Mouse (Mus musculus) embryonic facial prominence, embryonic 11.5 days (tissue): ENCODE data around the gene Tmem63c. TPM values are rescaled to one million over a fixed set of nuclear protein-coding genes. Genes with fewer than 3 reads are reported as not detected.

ENCODE experiments used
- ATAC-seq: fragments of 200-750 bp; cut with Nextera tagmentation; replicated peaks from 2 replicates; pipeline ENCODE4 v1.8.0; 2017; ENCODE audit warnings: low read depth; ENCODE audit not compliant: insufficient number of reproducible peaks, low FRiP score, low TSS enrichment
- DNase-seq: peaks from one replicate; pipeline ENCODE4 v3.0.0-alpha.2; 2015; ENCODE audit warnings: low spot score
- H3K27ac ChIP-seq: fragments of 300-500 bp; sonication (generic); replicated peaks from 2 replicates; pipeline ENCODE4 v1.5.1; 2014; ENCODE audit warnings: mild to moderate bottlenecking, low read depth, low read length, control low read depth
- H3K27me3 ChIP-seq: fragments of 300-500 bp; sonication (generic); 2 replicates; pipeline ENCODE4 v1.6.1; 2014; ENCODE audit warnings: mild to moderate bottlenecking, low read length, moderate library complexity, mixed read lengths; ENCODE audit not compliant: control insufficient read depth, insufficient read depth
- H3K36me3 ChIP-seq: fragments of 300-500 bp; sonication (generic); replicated peaks from 2 replicates; pipeline ENCODE4 v1.6.1; 2014; ENCODE audit warnings: low read depth, mild to moderate bottlenecking, low read length, moderate library complexity, mixed read lengths; ENCODE audit not compliant: control insufficient read depth, insufficient read depth
- H3K4me1 ChIP-seq: fragments of 300-500 bp; sonication (generic); 2 replicates; pipeline ENCODE4 v1.6.1; 2014; ENCODE audit warnings: low read length, mixed read lengths; ENCODE audit not compliant: control insufficient read depth, insufficient read depth
- H3K4me2 ChIP-seq: fragments of 300-500 bp; sonication (generic); 2 replicates; pipeline ENCODE4 v1.6.1; 2014; ENCODE audit warnings: low read depth, mild to moderate bottlenecking, control low read depth, low read length, moderate library complexity
- H3K4me3 ChIP-seq: fragments of 300-500 bp; sonication (generic); 2 replicates; pipeline ENCODE4 v1.5.1; 2014; ENCODE audit warnings: low read depth, low read length, control low read depth
- H3K9ac ChIP-seq: fragments of 300-500 bp; sonication (generic); replicated peaks from 2 replicates; pipeline ENCODE4 v1.6.1; 2014; ENCODE audit warnings: mild to moderate bottlenecking, control low read depth, low read length
- H3K9me3 ChIP-seq: fragments of 300-500 bp; sonication (generic); replicated peaks from 2 replicates; pipeline ENCODE4 v1.6.1; 2016; ENCODE audit warnings: mild to moderate bottlenecking, low read length, inconsistent platforms, mixed read lengths; ENCODE audit not compliant: control insufficient read depth
- WGBS: fragments of 180-500 bp; shearing (Covaris S2); extraction: QIAGEN DNeasy Blood & Tissue Kit; methylation state at CpG from one replicate; pipeline ENCODE4 v1.1.7; 2014; 5-methylcytosine and 5-hydroxymethylcytosine counted together
- polyA plus RNA-seq: library from polyadenylated mRNA; unstranded; fragments of >200 nt; fragmentation: Nextera tagmentation; extraction: Ambion mirVana; gene quantifications from 2 replicates; pipeline ENCODE4 v1.2.1, GENCODE M21; 2014

The Tmem63c gene
- polyA plus RNA-seq, 1 experiment from 2014 or later, result 0.14 TPM

- WGBS, result 35% methylated on average over 4 of the region's 4 CpGs
- Histone ChIP-seq H3K36me3 (no peaks in the 10 kb centered on the region), H3K4me3 (no peak overlapping the region), H3K4me1 (peaks cover 6% of the 10 kb centered on the region), H3K27me3 (peaks cover 19% of the 10 kb centered on the region), H3K9me3 (no peaks in the 10 kb centered on the region), H3K27ac (no peak overlapping the region), H3K9ac (no peak overlapping the region), H3K4me2 (no peak overlapping the region)
- ATAC-seq, result no peak
- peak; percentile 55 for DNase-seq
Measured at GRCm38 (mm10) chr12:86994166-86994565, 27.0 kb upstream of the Tmem63c start.

DNA sequence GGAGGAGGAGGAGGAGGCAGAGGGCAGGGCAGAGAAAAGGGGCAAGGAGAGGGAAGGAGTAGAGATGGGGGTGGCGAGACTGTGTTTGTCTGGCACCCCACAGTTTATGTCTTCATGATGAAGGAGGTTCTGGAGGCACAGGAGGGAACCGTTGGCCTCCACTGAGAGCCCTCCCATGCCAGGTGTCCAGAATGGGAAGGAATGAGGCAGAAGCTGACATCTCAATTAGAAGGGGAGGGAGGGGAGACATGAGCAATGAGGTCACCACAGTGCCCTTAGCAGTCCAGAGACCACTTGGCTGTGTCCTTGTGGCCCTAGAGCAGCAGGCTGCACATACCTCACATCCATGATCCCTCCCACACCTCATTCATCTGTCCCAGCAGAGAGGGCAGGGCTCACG lies 26.4 kb upstream of the Tmem63c start:
- peaks cover 2% of the 10 kb centered on the region for H3K4me1 ChIP-seq
- peaks cover 13% of the 10 kb centered on the region for H3K27me3 ChIP-seq
- no peaks in the 10 kb centered on the region for H3K36me3 ChIP-seq
- ATAC-seq (no peak), DNase-seq (no peak)
- WGBS, result 52% methylated on average over 3 of the region's 3 CpGs
- H3K4me2 ChIP-seq, result no peak overlapping the region
- H3K9me3 ChIP-seq, result no peaks in the 10 kb centered on the region
- H3K4me3 ChIP-seq, result no peak overlapping the region
- no peak overlapping the region for H3K27ac ChIP-seq
- H3K9ac ChIP-seq, result no peak overlapping the region

DNA sequence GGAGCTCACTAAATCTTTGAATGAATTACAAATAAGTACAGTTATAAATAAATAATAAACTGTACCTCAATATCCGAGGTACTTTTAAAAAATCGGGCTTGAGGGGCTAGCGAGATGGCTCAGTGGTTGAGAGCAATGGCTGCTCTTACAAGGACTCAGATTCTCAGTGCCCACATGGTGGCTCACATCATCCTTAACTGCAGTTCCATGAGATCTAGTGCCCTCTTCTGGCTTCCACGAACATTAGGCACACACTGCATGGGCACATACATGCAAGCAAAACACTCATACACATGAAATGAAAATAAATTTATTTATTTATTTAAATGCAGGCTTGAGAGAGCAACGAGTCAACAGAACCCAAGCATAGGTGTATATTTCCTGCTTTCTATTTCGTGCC lies 25.2 kb upstream of the Tmem63c start:
- ATAC-seq (no peak), DNase-seq (no peak)
- Histone ChIP-seq H3K4me1 (no peaks in the 10 kb centered on the region), H3K9ac (no peak overlapping the region), H3K9me3 (no peaks in the 10 kb centered on the region), H3K27me3 (peaks cover under 1% of the 10 kb centered on the region; the same call in 1 of the 2 replicates), H3K4me2 (no peak overlapping the region), H3K27ac (no peak overlapping the region), H3K4me3 (no peak overlapping the region), H3K36me3 (no peaks in the 10 kb centered on the region)
- 77% methylated on average over 6 of the region's 6 CpGs for WGBS

DNA sequence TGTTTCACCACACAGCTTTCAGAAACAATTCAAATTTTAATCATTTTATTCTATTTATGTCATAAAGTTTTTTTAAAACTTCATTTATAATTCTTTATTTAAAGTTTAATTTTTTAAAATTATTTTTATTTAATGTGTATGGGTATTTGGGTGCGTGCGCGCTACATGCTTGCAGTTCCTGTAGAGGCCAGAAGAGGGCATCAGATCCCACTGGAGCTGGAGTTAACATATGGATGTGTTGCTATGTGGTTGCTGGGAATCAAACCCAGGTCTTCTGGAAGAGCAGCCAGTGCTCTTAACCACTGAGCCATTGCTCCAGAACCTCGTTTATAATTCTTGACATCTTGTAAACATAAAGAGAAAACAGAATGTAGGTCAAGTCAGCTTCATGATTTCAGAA lies 22.4 kb upstream of the Tmem63c start:
- DNase-seq, result no peak
- Histone ChIP-seq H3K4me3 (no peak overlapping the region), H3K27me3 (no peaks in the 10 kb centered on the region), H3K4me2 (no peak overlapping the region), H3K36me3 (no peaks in the 10 kb centered on the region), H3K9ac (no peak overlapping the region), H3K27ac (no peak overlapping the region), H3K4me1 (no peaks in the 10 kb centered on the region), H3K9me3 (no peaks in the 10 kb centered on the region)
- ATAC-seq, result no peak
- 86% methylated on average over 4 of the region's 4 CpGs for WGBS

DNA sequence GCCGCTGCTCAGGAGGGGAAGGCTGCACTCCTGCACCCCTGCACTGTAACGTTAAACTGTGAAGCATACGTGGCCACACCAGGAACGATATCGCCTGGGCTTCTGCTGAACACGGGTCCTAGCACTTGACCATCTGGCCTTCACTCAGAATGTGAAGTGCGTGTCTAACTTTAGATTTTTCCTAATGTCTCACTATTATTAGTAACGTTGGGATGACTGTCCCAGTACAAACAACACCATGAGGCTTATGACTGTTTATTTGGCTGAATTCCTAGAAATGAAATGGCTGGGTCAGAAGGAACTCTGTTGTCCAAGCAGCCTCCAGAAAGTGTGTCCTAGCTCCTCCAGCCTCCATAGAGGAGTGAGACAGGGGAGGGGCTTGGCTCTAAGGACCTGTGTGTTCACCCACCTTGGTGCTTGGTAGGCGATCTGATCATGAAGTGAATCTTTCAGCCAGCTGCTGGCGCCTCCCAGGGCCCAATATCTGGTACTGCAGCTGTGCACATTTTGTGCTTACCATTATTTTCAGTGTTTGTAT lies 21.8 kb upstream of the Tmem63c start:
- ATAC-seq (no peak), DNase-seq (no peak)
- H3K4me3 ChIP-seq, result no peak overlapping the region
- H3K9me3 ChIP-seq, result no peaks in the 10 kb centered on the region
- no peak overlapping the region for H3K4me2 ChIP-seq
- H3K4me1 ChIP-seq, result no peaks in the 10 kb centered on the region
- H3K36me3 ChIP-seq, result no peaks in the 10 kb centered on the region
- H3K27me3 ChIP-seq, result no peaks in the 10 kb centered on the region
- H3K27ac ChIP-seq, result no peak overlapping the region
- WGBS, result 75% methylated on average over 10 of the region's 10 CpGs
- H3K9ac ChIP-seq, result no peak overlapping the region

- Histone ChIP-seq H3K27me3 (no peaks in the 10 kb centered on the region), H3K36me3 (no peaks in the 10 kb centered on the region), H3K27ac (no peak overlapping the region), H3K4me3 (no peak overlapping the region), H3K9me3 (no peaks in the 10 kb centered on the region), H3K4me2 (no peak overlapping the region), H3K9ac (no peak overlapping the region), H3K4me1 (no peaks in the 10 kb centered on the region)
- no peak for ATAC-seq
- DNase-seq, result peak; percentile 71
- WGBS, result 61% methylated on average over 5 of the region's 5 CpGs
Measured at GRCm38 (mm10) chr12:87000151-87000839, 20.8 kb upstream of the Tmem63c start.

DNA sequence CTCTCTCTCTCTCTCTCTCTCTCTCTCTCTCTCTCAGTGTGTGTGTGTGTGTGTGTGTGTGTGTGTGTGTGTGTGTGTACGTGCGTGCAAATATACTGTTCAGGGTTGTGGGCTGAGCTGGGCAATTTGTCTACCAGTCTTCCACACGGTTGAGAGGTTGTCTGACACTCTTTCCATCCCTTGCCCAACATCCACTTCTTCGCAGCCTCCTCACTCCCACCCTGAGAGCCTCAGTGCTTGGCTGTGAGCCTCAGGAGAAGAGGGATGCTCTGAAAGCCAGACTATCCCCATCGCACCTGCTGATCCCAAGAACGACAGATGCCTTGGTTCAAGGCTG lies 20.3 kb upstream of the Tmem63c start:
- no peaks in the 10 kb centered on the region for H3K9me3 ChIP-seq
- no peak overlapping the region for H3K4me2 ChIP-seq
- no peaks in the 10 kb centered on the region for H3K4me1 ChIP-seq
- H3K27me3 ChIP-seq, result no peaks in the 10 kb centered on the region
- no peak for DNase-seq
- no peak overlapping the region for H3K27ac ChIP-seq
- 57% methylated on average over 6 of the region's 6 CpGs for WGBS
- ATAC-seq, result no peak; the same call in 1 of the 2 replicates
- no peak overlapping the region for H3K4me3 ChIP-seq
- H3K9ac ChIP-seq, result no peak overlapping the region
- H3K36me3 ChIP-seq, result no peaks in the 10 kb centered on the region

GRCm38 (mm10) chr12:87002209-87002608 lies 18.9 kb upstream of the Tmem63c start:
- WGBS, result 52% methylated on average over 7 of the region's 7 CpGs
- H3K27me3 ChIP-seq, result no peaks in the 10 kb centered on the region
- H3K9ac ChIP-seq, result no peak overlapping the region
- H3K4me3 ChIP-seq, result no peak overlapping the region
- H3K27ac ChIP-seq, result no peak overlapping the region
- H3K4me2 ChIP-seq, result no peak overlapping the region
- no peaks in the 10 kb centered on the region for H3K4me1 ChIP-seq
- H3K9me3 ChIP-seq, result no peaks in the 10 kb centered on the region
- DNase-seq, result no peak
- H3K36me3 ChIP-seq, result no peaks in the 10 kb centered on the region
- ATAC-seq, result no peak
